ENCODE assay signal across 9 mouse cellular contexts in genomic region chr3:89300071-89300470, GRCm38 (mm10). TPM values are rescaled to one million over a fixed set of nuclear protein-coding genes. Genes with fewer than 3 reads are reported as not detected.
DNase-seq lines count a peak whose midpoint lies in the region; ATAC-seq lines count a peak whose summit lies in the region.
"Had no signal": no experiment of that assay in that cellular context is flagged by ENCODE, and none has a peak within 500 bp of the region (broad histone marks: within the 10 kb centered on the region; RNA-seq: fewer than 3 reads in every experiment).

No protein-coding gene starts in this region.

- no peak overlapping the region for H3K27ac ChIP-seq in lung, embryonic 15.5 days
- no peak overlapping the region for H3K27ac ChIP-seq in hindbrain, embryonic 16.5 days (ENCODE audit: low read depth, low read length)
- no peak overlapping the region for H3K27ac ChIP-seq in liver, embryonic 12.5 days
- no peak overlapping the region for H3K27ac ChIP-seq in stomach, embryonic 16.5 days (ENCODE audit: low read length)

- WGBS in lung, embryonic 15.5 days: 22% methylated on average over 1 of the region's 1 CpGs
- WGBS in hindbrain, embryonic 16.5 days: 65% methylated on average over 1 of the region's 1 CpGs
- WGBS in liver, embryonic 12.5 days (ENCODE audit: insufficient replicate concordance): 35% methylated on average over 1 of the region's 1 CpGs
- WGBS in stomach, embryonic 16.5 days: 31% methylated on average over 1 of the region's 1 CpGs

- no peaks in the 10 kb centered on the region for H3K27me3 ChIP-seq in lung, embryonic 15.5 days
- no peaks in the 10 kb centered on the region; the same call in 1 of the 2 replicates for H3K27me3 ChIP-seq in hindbrain, embryonic 16.5 days (replicated peaks; ENCODE audit: control insufficient read depth, insufficient read depth, low read length)
- peaks cover 62% of the 10 kb centered on the region for H3K27me3 ChIP-seq in liver, embryonic 12.5 days (replicated peaks)
- H3K27me3 ChIP-seq in stomach, embryonic 16.5 days (ENCODE audit: control insufficient read depth, insufficient read depth, low read length): no peaks in the 10 kb centered on the region; the same call in 1 of the 2 replicates

- H3K9ac ChIP-seq in lung, embryonic 15.5 days: 0 out of 2 replicates have a peak overlapping the region, but pooled peaks have one; percentile 14
- no peak overlapping the region for H3K9ac ChIP-seq in hindbrain, embryonic 16.5 days (ENCODE audit: low read depth, low read length)
- H3K9ac ChIP-seq in liver, embryonic 12.5 days: no peak overlapping the region
- H3K9ac ChIP-seq in stomach, embryonic 16.5 days (ENCODE audit: low read length): peak overlapping the region; percentile 58; the same call in 1 of the 2 replicates

- no peak for DNase-seq in lung, postnatal 10 days
- DNase-seq in Muller cell, postnatal 12 days (ENCODE audit: inconsistent ontology term): no peak
- no peak for DNase-seq in left cerebral cortex, postnatal 4 days
- DNase-seq: cerebellum, adult 11-12 months had no signal

- intact Hi-C loops in left cerebral cortex, postnatal 4 days (cut with DNase I): no loop called here

- no peaks in the 10 kb centered on the region for H3K36me3 ChIP-seq in lung, embryonic 15.5 days
- H3K36me3 ChIP-seq in hindbrain, embryonic 16.5 days (ENCODE audit: control insufficient read depth, insufficient read depth, low read length): no peaks in the 10 kb centered on the region
- H3K36me3 ChIP-seq in liver, embryonic 12.5 days: no peaks in the 10 kb centered on the region
- no peaks in the 10 kb centered on the region for H3K36me3 ChIP-seq in stomach, embryonic 16.5 days (ENCODE audit: control insufficient read depth, insufficient read depth, low read length)

- H3K4me2 ChIP-seq in lung, embryonic 15.5 days: peak overlapping the region; percentile 58
- peak overlapping the region; percentile 53 for H3K4me2 ChIP-seq in hindbrain, embryonic 16.5 days (ENCODE audit: low read length)
- H3K4me2 ChIP-seq in liver, embryonic 12.5 days: peak overlapping the region; percentile 49; the same call in 1 of the 2 replicates
- H3K4me2 ChIP-seq in stomach, embryonic 16.5 days (ENCODE audit: low read depth, low read length): peak overlapping the region; percentile 59

- H3K4me1 ChIP-seq in lung, embryonic 15.5 days: peaks cover 15% of the 10 kb centered on the region
- 0 out of 2 replicates have a peak, but pooled peaks cover 2% of the 10 kb centered on the region for H3K4me1 ChIP-seq in hindbrain, embryonic 16.5 days (ENCODE audit: control insufficient read depth, insufficient read depth, low read depth, low read length)
- no peaks in the 10 kb centered on the region for H3K4me1 ChIP-seq in liver, embryonic 12.5 days
- peaks cover 5% of the 10 kb centered on the region; the same call in 1 of the 2 replicates for H3K4me1 ChIP-seq in stomach, embryonic 16.5 days (ENCODE audit: control insufficient read depth, insufficient read depth, low read length)

- 0 out of 2 replicates have a peak overlapping the region, but pooled peaks have one; percentile 25 for H3K4me3 ChIP-seq in lung, embryonic 15.5 days
- no peak overlapping the region for H3K4me3 ChIP-seq in hindbrain, embryonic 16.5 days (ENCODE audit: low read length)
- no peak overlapping the region for H3K4me3 ChIP-seq in liver, embryonic 12.5 days
- H3K4me3 ChIP-seq in stomach, embryonic 16.5 days (replicated peaks; ENCODE audit: low read length): peak overlapping the region; percentile 40

- H3K9me3 ChIP-seq in lung, embryonic 15.5 days: no peaks in the 10 kb centered on the region
- H3K9me3 ChIP-seq in hindbrain, embryonic 16.5 days (ENCODE audit: control insufficient read depth, low read length): no peaks in the 10 kb centered on the region
- H3K9me3 ChIP-seq in liver, embryonic 12.5 days (replicated peaks): no peaks in the 10 kb centered on the region
- H3K9me3 ChIP-seq in stomach, embryonic 16.5 days (replicated peaks; ENCODE audit: control insufficient read depth, low read length): no peaks in the 10 kb centered on the region

- ATAC-seq in lung, embryonic 15.5 days (ENCODE audit: borderline replicate concordance, extremely low read depth, low FRiP score, low TSS enrichment): no peak
- ATAC-seq in hindbrain, embryonic 16.5 days: no peak
- ATAC-seq in liver, embryonic 12.5 days: no peak
- ATAC-seq in stomach, embryonic 16.5 days (ENCODE audit: insufficient read depth, low FRiP score): peak; percentile 41; the same call in 1 of the 2 replicates

RNA-seq across cellular contexts. Expression of gene Efna1, which starts 19.1 kb away (rescaled TPM):
- polyA plus RNA-seq in lung, embryonic 15.5 days (2015; fragmentation: Nextera tagmentation; extraction: Ambion mirVana): 89.7 and 94.5 TPM in 2 replicates
- 8.4 and 9.9 TPM in 2 replicates for polyA plus RNA-seq in hindbrain, embryonic 16.5 days (2015; fragmentation: Nextera tagmentation; extraction: Ambion mirVana)
- polyA plus RNA-seq in liver, embryonic 12.5 days (2016; fragmentation: Nextera tagmentation; extraction: Ambion mirVana): 5.2 and 5.3 TPM in 2 replicates
- 41.5 and 44.7 TPM in 2 replicates for polyA plus RNA-seq in stomach, embryonic 16.5 days (2015; fragmentation: Nextera tagmentation; extraction: Ambion mirVana)
- total RNA-seq in left cerebral cortex, postnatal 4 days (2021): 1 to 10 TPM; 5.0 to 6.4 TPM

RNA-seq across cellular contexts. Expression of gene Efna3, which starts 22.7 kb away (rescaled TPM):
- polyA plus RNA-seq in lung, embryonic 15.5 days (2015; fragmentation: Nextera tagmentation; extraction: Ambion mirVana): 5.8 and 6.0 TPM in 2 replicates
- polyA plus RNA-seq in hindbrain, embryonic 16.5 days (2015; fragmentation: Nextera tagmentation; extraction: Ambion mirVana): 77.9 and 78.0 TPM in 2 replicates
- 0.65 and 1.0 TPM in 2 replicates for polyA plus RNA-seq in liver, embryonic 12.5 days (2016; fragmentation: Nextera tagmentation; extraction: Ambion mirVana)
- 13.0 and 16.0 TPM in 2 replicates for polyA plus RNA-seq in stomach, embryonic 16.5 days (2015; fragmentation: Nextera tagmentation; extraction: Ambion mirVana)
- 10 to 100 TPM; 64.7 to 66.2 TPM for total RNA-seq in left cerebral cortex, postnatal 4 days (2021)
- total RNA-seq: heart, adult 2 months had no signal
- polyA plus RNA-seq: heart, adult 2 months had no signal

RNA-seq across cellular contexts. Expression of gene Slc50a1, which starts 29.7 kb away (rescaled TPM):
- 62.3 and 65.4 TPM in 2 replicates for polyA plus RNA-seq in lung, embryonic 15.5 days (2015; fragmentation: Nextera tagmentation; extraction: Ambion mirVana)
- 39.4 and 43.9 TPM in 2 replicates for polyA plus RNA-seq in hindbrain, embryonic 16.5 days (2015; fragmentation: Nextera tagmentation; extraction: Ambion mirVana)
- 19.3 and 21.6 TPM in 2 replicates for polyA plus RNA-seq in liver, embryonic 12.5 days (2016; fragmentation: Nextera tagmentation; extraction: Ambion mirVana)
- polyA plus RNA-seq in stomach, embryonic 16.5 days (2015; fragmentation: Nextera tagmentation; extraction: Ambion mirVana): 81.7 and 83.1 TPM in 2 replicates
- 10 to 100 TPM; 17.3 to 21.3 TPM for total RNA-seq in left cerebral cortex, postnatal 4 days (2021)

RNA-seq across cellular contexts. Expression of gene Efna4, which starts 37.8 kb away (rescaled TPM):
- 29.0 and 29.9 TPM in 2 replicates for polyA plus RNA-seq in lung, embryonic 15.5 days (2015; fragmentation: Nextera tagmentation; extraction: Ambion mirVana)
- 3.9 and 5.0 TPM in 2 replicates for polyA plus RNA-seq in hindbrain, embryonic 16.5 days (2015; fragmentation: Nextera tagmentation; extraction: Ambion mirVana)
- polyA plus RNA-seq in liver, embryonic 12.5 days (2016; fragmentation: Nextera tagmentation; extraction: Ambion mirVana): 2.1 and 2.3 TPM in 2 replicates
- polyA plus RNA-seq in stomach, embryonic 16.5 days (2015; fragmentation: Nextera tagmentation; extraction: Ambion mirVana): 15.0 and 15.5 TPM in 2 replicates
- 1 to 10 TPM; 5.7 to 7.4 TPM for total RNA-seq in left cerebral cortex, postnatal 4 days (2021)

RNA-seq across cellular contexts. Expression of gene Dpm3, which starts 40.9 kb away (rescaled TPM):
- 122 and 130 TPM in 2 replicates for polyA plus RNA-seq in lung, embryonic 15.5 days (2015; fragmentation: Nextera tagmentation; extraction: Ambion mirVana)
- polyA plus RNA-seq in hindbrain, embryonic 16.5 days (2015; fragmentation: Nextera tagmentation; extraction: Ambion mirVana): 64.3 and 79.8 TPM in 2 replicates
- 72.3 and 73.6 TPM in 2 replicates for polyA plus RNA-seq in liver, embryonic 12.5 days (2016; fragmentation: Nextera tagmentation; extraction: Ambion mirVana)
- 119 and 131 TPM in 2 replicates for polyA plus RNA-seq in stomach, embryonic 16.5 days (2015; fragmentation: Nextera tagmentation; extraction: Ambion mirVana)
- total RNA-seq in left cerebral cortex, postnatal 4 days (2021): 10 to 100 TPM; 54.0 to 59.7 TPM

Comparison
In these comparisons a context has a peak if more than half of its experiments do, and no peak if none do; other contexts are left out.
1. H3K4me3 ChIP-seq: peak in lung, embryonic 15.5 days (single experiment) and stomach, embryonic 16.5 days (single experiment); none in hindbrain, embryonic 16.5 days (single experiment) and liver, embryonic 12.5 days (single experiment).
2. H3K9ac ChIP-seq: peak in lung, embryonic 15.5 days (single experiment) and stomach, embryonic 16.5 days (single experiment); none in hindbrain, embryonic 16.5 days (single experiment) and liver, embryonic 12.5 days (single experiment).
3. Peak in every context shown above with its lines, with median percentiles within 50 percentile points of each other: H3K4me2 ChIP-seq.